ENCODE assay signal across 9 mouse cellular contexts in the genomic region with DNA sequence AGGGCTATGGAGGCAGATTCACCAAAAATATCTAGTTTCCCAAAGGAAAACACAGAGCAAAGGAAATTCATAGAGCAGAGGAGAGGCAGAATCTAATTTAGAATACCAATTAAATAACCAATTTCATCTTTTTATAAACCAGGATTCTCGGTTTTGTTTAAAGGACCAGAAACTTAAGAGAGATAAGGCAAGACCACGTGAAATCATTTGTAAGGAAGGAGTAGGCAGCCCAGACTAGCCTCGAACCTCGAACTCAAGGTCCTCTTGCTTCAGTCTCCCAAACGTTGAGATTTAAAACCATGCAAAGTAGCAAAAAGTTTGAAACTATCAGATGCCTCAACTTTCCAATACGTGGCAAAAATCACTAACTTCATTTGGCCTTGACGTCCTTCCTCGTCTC. TPM values are rescaled to one million over a fixed set of nuclear protein-coding genes. Genes with fewer than 3 reads are reported as not detected.
DNase-seq lines count a peak whose midpoint lies in the region; ATAC-seq and TF ChIP-seq lines count a peak whose summit lies in the region.
"Had no signal": no experiment of that assay in that cellular context is flagged by ENCODE, and none has a peak within 500 bp of the region (broad histone marks: within the 10 kb centered on the region; RNA-seq: fewer than 3 reads in every experiment).

No protein-coding gene starts in this region.

- H3K79me2 ChIP-seq in heart, adult 2 months (replicated peaks; ENCODE audit: control insufficient read depth, insufficient read depth, low read length): no peaks in the 10 kb centered on the region; the same call in 1 of the 2 replicates

- H3K4me2 ChIP-seq in forebrain, embryonic 13.5 days: peak overlapping the region; percentile 84
- peak overlapping the region; percentile 99 for H3K4me2 ChIP-seq in liver, embryonic 14.5 days (ENCODE audit: low read depth)

- peak overlapping the region; percentile 94 for H3K27ac ChIP-seq in heart, adult 2 months
- no peak overlapping the region for H3K27ac ChIP-seq in forebrain, embryonic 13.5 days
- H3K27ac ChIP-seq in liver, embryonic 14.5 days: no peak overlapping the region

- no peak for ATAC-seq in forebrain, embryonic 13.5 days
- ATAC-seq in liver, embryonic 14.5 days (ENCODE audit: insufficient read depth): no peak
- ATAC-seq in inflammation-experienced regulatory T-cells, adult 6 months: no peak

- no peak for DNase-seq in heart, adult 2 months
- DNase-seq in heart, postnatal 25 days (ENCODE audit: low spot score): no peak
- DNase-seq in 416B (ENCODE audit: low read depth): peak; percentile 21
- DNase-seq in liver, embryonic 14.5 days (ENCODE audit: low read depth in 3 of 3, low spot score in 3 of 3): no peak
- no peak for DNase-seq in right cerebral cortex, postnatal 4 days
- DNase-seq in spleen, postnatal 10 days (ENCODE audit: low spot score in 2 of 2): no peak
- DNase-seq: B cell, adult 2 months had no signal

- WGBS in heart, adult 2 months: 27% methylated on average over 8 of the region's 8 CpGs
- 53% methylated on average over 8 of the region's 8 CpGs for WGBS in forebrain, embryonic 13.5 days
- 16% methylated on average over 8 of the region's 8 CpGs for WGBS in liver, embryonic 14.5 days (ENCODE audit: insufficient replicate concordance)

- no peaks in the 10 kb centered on the region for H3K9me3 ChIP-seq in forebrain, embryonic 13.5 days (replicated peaks)
- H3K9me3 ChIP-seq in liver, embryonic 14.5 days (ENCODE audit: control insufficient read depth, low read length): no peaks in the 10 kb centered on the region

- peaks cover 6% of the 10 kb centered on the region for H3K4me1 ChIP-seq in heart, adult 2 months (ENCODE audit: control insufficient read depth, insufficient read depth, low read length)
- peaks cover 34% of the 10 kb centered on the region for H3K4me1 ChIP-seq in forebrain, embryonic 13.5 days
- H3K4me1 ChIP-seq in liver, embryonic 14.5 days (replicated peaks; ENCODE audit: control insufficient read depth in 2 of 2, insufficient read depth in 2 of 2, low read length in 1 of 2): peaks cover 9 to 12% of the 10 kb centered on the region in 2 experiments

- peaks cover 6% of the 10 kb centered on the region for H3K36me3 ChIP-seq in heart, adult 2 months (ENCODE audit: control insufficient read depth, insufficient read depth, low read length)
- H3K36me3 ChIP-seq in forebrain, embryonic 13.5 days (ENCODE audit: poor library complexity, severe bottlenecking): peaks cover 8% of the 10 kb centered on the region
- H3K36me3 ChIP-seq in liver, embryonic 14.5 days (replicated peaks; ENCODE audit: control insufficient read depth, insufficient read depth, low read depth): no peaks in the 10 kb centered on the region; the same call in 1 of the 2 replicates

- peak overlapping the region; percentile 85 for H3K4me3 ChIP-seq in heart, adult 2 months
- peak overlapping the region; percentile 84 for H3K4me3 ChIP-seq in forebrain, embryonic 13.5 days
- peak overlapping the region; percentile 66 to 72 for H3K4me3 ChIP-seq in liver, embryonic 14.5 days (ENCODE audit: insufficient read depth in 1 of 2, low read depth in 2 of 2, low read length in 2 of 2)

- intact Hi-C loops in heart, adult 2 months (cut with DNase I): loop anchor here (5.0 to 10.0 kb wide), 2 partner anchors 69 to 172 kb away; partner anchors contain the start of genes Il15ra and Rbm17
- intact Hi-C loops in heart, postnatal 25 days (cut with DNase I): loop anchor here (5.0 kb wide), 2 partner anchors 69 to 174 kb away; partner anchors contain the start of genes Il15ra and Rbm17

- no peaks in the 10 kb centered on the region for H3K27me3 ChIP-seq in heart, adult 2 months (ENCODE audit: control insufficient read depth, insufficient read depth, low read length)
- no peaks in the 10 kb centered on the region for H3K27me3 ChIP-seq in forebrain, embryonic 13.5 days
- no peaks in the 10 kb centered on the region for H3K27me3 ChIP-seq in liver, embryonic 14.5 days (ENCODE audit: control insufficient read depth, insufficient read depth, low read length)

- H3K9ac ChIP-seq in heart, adult 2 months (ENCODE audit: low read depth, low read length): peak overlapping the region; percentile 85; the same call in 1 of the 2 replicates
- peak overlapping the region; percentile 83 for H3K9ac ChIP-seq in forebrain, embryonic 13.5 days
- H3K9ac ChIP-seq in liver, embryonic 14.5 days (replicated peaks): peak overlapping the region; percentile 58

- TF ChIP-seq CTCF in heart, adult 2 months (IDR thresholded peaks at IDR 0.05): no peak
- TF ChIP-seq CTCF in liver, embryonic 14.5 days (IDR thresholded peaks at IDR 0.05; ENCODE audit: low read depth): no peak

- no peak for TF ChIP-seq EP300 in heart, adult 2 months (IDR thresholded peaks at IDR 0.05; ENCODE audit: insufficient read depth, low read depth, low read length)
- no peak for TF ChIP-seq EP300 in liver, embryonic 14.5 days (IDR thresholded peaks at IDR 0.05; ENCODE audit: low read depth)

- TF ChIP-seq POLR2A in heart, adult 2 months (IDR thresholded peaks at IDR 0.05; ENCODE audit: insufficient read depth, low read depth, low read length): no peak

RNA-seq across cellular contexts. Expression of gene Fbh1, which starts 1.0 kb away (rescaled TPM):
- 10 to 100 TPM; 68.0 to 70.4 TPM for total RNA-seq in heart, adult 2 months (2021)
- 42.3 and 65.1 TPM in 2 replicates for polyA plus RNA-seq in heart, adult 2 months (2012; rRNA removed)
- 10 to 100 TPM; 72.5 to 73.6 TPM for total RNA-seq in heart, postnatal 25 days (2021)
- polyA plus RNA-seq in forebrain, embryonic 13.5 days (2015; fragmentation: Nextera tagmentation; extraction: Ambion mirVana): 111 and 120 TPM in 2 replicates
- 9.3 and 13.0 TPM in 2 replicates for polyA plus RNA-seq in liver, embryonic 14.5 days (2012; rRNA removed)
- polyA plus RNA-seq in liver, embryonic 14.5 days (2014; fragmentation: Nextera tagmentation; extraction: Ambion mirVana): 24.8 and 28.6 TPM in 2 replicates
- 10 to 100 TPM; 36.6 to 40.4 (median 38.2) TPM for polyA plus RNA-seq in inflammation-experienced regulatory T-cells, adult 6 months (2017; shearing (Covaris generic))

RNA-seq across cellular contexts. Expression of gene Ankrd16, which starts 1.3 kb away (rescaled TPM):
- total RNA-seq in heart, adult 2 months (2021): 10 to 100 TPM; 16.6 TPM
- polyA plus RNA-seq in heart, adult 2 months (2012; rRNA removed): 27.9 and 30.6 TPM in 2 replicates
- 10 to 100 TPM; 18.8 to 21.5 TPM for total RNA-seq in heart, postnatal 25 days (2021)
- polyA plus RNA-seq in forebrain, embryonic 13.5 days (2015; fragmentation: Nextera tagmentation; extraction: Ambion mirVana): 44.8 and 51.8 TPM in 2 replicates
- 19.0 and 21.4 TPM in 2 replicates for polyA plus RNA-seq in liver, embryonic 14.5 days (2012; rRNA removed)
- 4.0 and 6.2 TPM in 2 replicates for polyA plus RNA-seq in liver, embryonic 14.5 days (2014; fragmentation: Nextera tagmentation; extraction: Ambion mirVana)
- 10 to 100 TPM; 27.2 to 65.0 (median 41.6) TPM for polyA plus RNA-seq in inflammation-experienced regulatory T-cells, adult 6 months (2017; shearing (Covaris generic))
